Mouse (Mus musculus) CD4-positive, CD25-positive, alpha-beta regulatory T cell, adult 2 months (primary cell): ENCODE data around the gene Matk.

ENCODE experiments used
- DNase-seq: peaks from one replicate; pipeline ENCODE4 v3.0.0-alpha.2; 2012; ENCODE audit warnings: low read depth, low spot score

The Matk gene

GRCm38 (mm10) chr10:81286586-81286985 is 33.9 kb downstream of the Matk start:
- peak; percentile 55 for DNase-seq

- peak; percentile 83 for DNase-seq
Observed at GRCm38 (mm10) chr10:81287513-81288157, 34.9 kb downstream of the Matk start.

- peak; percentile 66 for DNase-seq
Observed at GRCm38 (mm10) chr10:81288601-81289000, 35.9 kb downstream of the Matk start.

GRCm38 (mm10) chr10:81289278-81289677 is 36.5 kb downstream of the Matk start:
- DNase-seq = peak; percentile 90

GRCm38 (mm10) chr10:81289811-81290210 is 37.1 kb downstream of the Matk start:
- no peak for DNase-seq

GRCm38 (mm10) chr10:81290698-81291460 is 38.1 kb downstream of the Matk start:
- DNase-seq = peak; percentile 41

GRCm38 (mm10) chr10:81291511-81292104 is 38.9 kb downstream of the Matk start, which contains the start of gene Tjp3:
Gene Tjp3 (minus strand): TSS chr10:81291581.
- no peak for DNase-seq

GRCm38 (mm10) chr10:81292554-81293333 is 40.0 kb downstream of the Matk start, which contains the start of gene Pip5k1c:
Gene Pip5k1c (plus strand): TSS chr10:81292963.
- peak; percentile 100 for DNase-seq

GRCm38 (mm10) chr10:81293334-81294030 is 40.7 kb downstream of the Matk start:
- no peak for DNase-seq

- no peak for DNase-seq
Observed at GRCm38 (mm10) chr10:81294442-81294841, 41.7 kb downstream of the Matk start.

GRCm38 (mm10) chr10:81295185-81295584 is 42.5 kb downstream of the Matk start:
- DNase-seq = no peak

- DNase-seq = no peak
Observed at GRCm38 (mm10) chr10:81297246-81297645, 44.5 kb downstream of the Matk start.

GRCm38 (mm10) chr10:81297845-81298244 is 45.1 kb downstream of the Matk start:
- peak; percentile 74 for DNase-seq

- DNase-seq = peak; percentile 66
Observed at GRCm38 (mm10) chr10:81298369-81299100, 45.8 kb downstream of the Matk start.

- DNase-seq = no peak
Observed at GRCm38 (mm10) chr10:81299585-81300351, 47.0 kb downstream of the Matk start.

GRCm38 (mm10) chr10:81300352-81300907 is 47.7 kb downstream of the Matk start:
- DNase-seq = no peak

GRCm38 (mm10) chr10:81301321-81301720 is 48.6 kb downstream of the Matk start:
- DNase-seq = no peak

- DNase-seq = no peak
Observed at GRCm38 (mm10) chr10:81302288-81302687, 49.6 kb downstream of the Matk start.

- DNase-seq = no peak
Observed at GRCm38 (mm10) chr10:81302781-81303218, 50.1 kb downstream of the Matk start.
